In the genomic region with DNA sequence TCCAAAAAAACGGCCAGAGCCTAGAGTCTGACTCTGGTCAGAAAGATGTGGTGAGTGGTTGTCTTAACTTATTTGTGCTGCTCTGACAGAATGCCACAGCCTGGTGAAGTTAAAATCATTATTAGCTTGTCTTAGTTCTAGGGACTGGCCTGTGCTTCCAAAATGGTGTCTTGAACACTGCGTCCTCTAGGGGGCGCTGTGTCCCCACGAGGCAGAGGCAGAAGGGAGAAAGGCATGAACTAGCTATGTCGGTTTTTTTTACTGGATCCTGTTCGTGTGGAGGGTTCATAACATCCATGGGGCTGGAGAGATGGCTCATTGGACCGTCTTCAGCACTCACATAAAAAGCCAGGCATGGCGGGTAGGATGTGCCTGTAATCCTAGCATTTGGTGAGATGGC, we compare ENCODE assay signal across 8 mouse cellular contexts. TPM values are rescaled to one million over a fixed set of nuclear protein-coding genes. Genes with fewer than 3 reads are reported as not detected.
DNase-seq lines count a peak whose midpoint lies in the region; ATAC-seq and TF ChIP-seq lines count a peak whose summit lies in the region.
"Had no signal": no experiment of that assay in that cellular context is flagged by ENCODE, and none has a peak within 500 bp of the region (broad histone marks: within the 10 kb centered on the region; RNA-seq: fewer than 3 reads in every experiment).

No protein-coding gene starts in this region.

- WGBS in liver, embryonic 14.5 days (ENCODE audit: insufficient replicate concordance), result 17% methylated on average over 8 of the region's 8 CpGs

- TF ChIP-seq RAD21 in MEL (IDR thresholded peaks at IDR 0.05; ENCODE audit: low read depth, low read length), result peak; percentile 95

- DNase-seq in layer of hippocampus, adult 11-12 months (ENCODE audit: low spot score), result peak; percentile 49
- no peak for DNase-seq in layer of hippocampus, adult 9-11 months
- DNase-seq in MEL (ENCODE audit: low read depth, low spot score), result peak; percentile 92
- DNase-seq in brain, adult 2 months (ENCODE audit: low read depth, low spot score), result peak; percentile 49
- DNase-seq in heart, postnatal 36 days, result peak; percentile 18 to 53
- peak; percentile 52 to 61 (median 59) for DNase-seq in liver, embryonic 14.5 days (ENCODE audit: low read depth in 3 of 3, low spot score in 3 of 3)
- DNase-seq in spleen, adult 12 weeks (ENCODE audit: low spot score), result peak; percentile 53

- H3K9me3 ChIP-seq in MEL (replicated peaks; ENCODE audit: insufficient read depth, low read length), result no peaks in the 10 kb centered on the region
- H3K9me3 ChIP-seq in liver, embryonic 14.5 days (ENCODE audit: control insufficient read depth, low read length), result no peaks in the 10 kb centered on the region

- no peak for TF ChIP-seq EP300 in MEL (IDR thresholded peaks at IDR 0.05; ENCODE audit: low read depth in 1 of 2, low read length in 2 of 2)
- no peak for TF ChIP-seq EP300 in liver, embryonic 14.5 days (IDR thresholded peaks at IDR 0.05; ENCODE audit: low read depth)

- intact Hi-C loops in heart, postnatal 36 days (cut with DNase I), result no loop called here

- H3K27ac ChIP-seq in MEL (ENCODE audit: control insufficient read depth, low read depth, low read length), result no peak overlapping the region
- H3K27ac ChIP-seq in liver, embryonic 14.5 days, result no peak overlapping the region

- H3K27me3 ChIP-seq in MEL (ENCODE audit: control insufficient read depth in 1 of 2, insufficient read depth in 2 of 2, low read length in 2 of 2), result no peaks in the 10 kb centered on the region
- H3K27me3 ChIP-seq in liver, embryonic 14.5 days (ENCODE audit: control insufficient read depth, insufficient read depth, low read length), result no peaks in the 10 kb centered on the region

- peak; percentile 96 to 98 (median 98) for TF ChIP-seq CTCF in MEL (IDR thresholded peaks at IDR 0.05 in 2 of 3, conservative IDR thresholded peaks at IDR 0.05 in 1 of 3; ENCODE audit: control insufficient read depth in 1 of 3, insufficient read depth in 1 of 3, low read depth in 2 of 3, low read length in 3 of 3, poor library complexity in 1 of 3, severe bottlenecking in 1 of 3)
- TF ChIP-seq CTCF in liver, embryonic 14.5 days (IDR thresholded peaks at IDR 0.05; ENCODE audit: low read depth), result peak; percentile 98

- H3K4me3 ChIP-seq in MEL (ENCODE audit: control insufficient read depth in 1 of 2, insufficient read depth in 1 of 2, low read depth in 2 of 2, low read length in 2 of 2), result peak overlapping the region; percentile 54 to 58
- no peak overlapping the region for H3K4me3 ChIP-seq in liver, embryonic 14.5 days (ENCODE audit: insufficient read depth in 1 of 2, low read depth in 2 of 2, low read length in 2 of 2)

- TF ChIP-seq POLR2A in MEL (IDR thresholded peaks at IDR 0.05; ENCODE audit: control insufficient read depth in 1 of 2, insufficient read depth in 1 of 2, low read depth in 1 of 2, low read length in 2 of 2, poor library complexity in 1 of 2), result no peak

- no peaks in the 10 kb centered on the region for H3K36me3 ChIP-seq in MEL (ENCODE audit: control insufficient read depth in 1 of 2, insufficient read depth in 2 of 2, low read length in 2 of 2)
- no peaks in the 10 kb centered on the region for H3K36me3 ChIP-seq in liver, embryonic 14.5 days (replicated peaks; ENCODE audit: control insufficient read depth, insufficient read depth, low read depth)

- no peak overlapping the region for H3K4me2 ChIP-seq in liver, embryonic 14.5 days (ENCODE audit: low read depth)

- H3K9ac ChIP-seq in MEL (ENCODE audit: control insufficient read depth, low read depth, low read length, poor library complexity, severe bottlenecking), result peak overlapping the region; percentile 43; the same call in 1 of the 2 replicates
- H3K9ac ChIP-seq in liver, embryonic 14.5 days (replicated peaks), result no peak overlapping the region

- no peak for ATAC-seq in liver, embryonic 14.5 days (ENCODE audit: insufficient read depth)

- H3K79me2 ChIP-seq in MEL (ENCODE audit: control insufficient read depth, insufficient read depth, low read length, poor library complexity), result no peaks in the 10 kb centered on the region

- H3K4me1 ChIP-seq in MEL (ENCODE audit: control insufficient read depth in 1 of 2, insufficient read depth in 2 of 2, low read length in 2 of 2), result peaks cover 0 to 3% of the 10 kb centered on the region in 2 experiments; a peak in 1 of 4 replicates
- no peaks in the 10 kb centered on the region; a peak in 3 of 4 replicates for H3K4me1 ChIP-seq in liver, embryonic 14.5 days (replicated peaks; ENCODE audit: control insufficient read depth in 2 of 2, insufficient read depth in 2 of 2, low read length in 1 of 2)

TF ChIP-seq in MEL, 35 proteins besides CTCF, POLR2A, EP300 and RAD21:
- TF ChIP-seq ELF1 (IDR thresholded peaks at IDR 0.05; ENCODE audit: low read depth, low read length) (0 out of 2 replicates have a peak, but pooled peaks have one; percentile 22), TCF12 (IDR thresholded peaks at IDR 0.05; ENCODE audit: low read depth, low read length) (0 out of 2 replicates have a peak, but pooled peaks have one; percentile 10), TBP (IDR thresholded peaks at IDR 0.05; ENCODE audit: low read depth, low read length) (peak; percentile 59; the same call in 1 of the 2 replicates), SIN3A (IDR thresholded peaks at IDR 0.05; ENCODE audit: low read length) (peak; percentile 68; the same call in 1 of the 2 replicates), CHD1 (IDR thresholded peaks at IDR 0.05; ENCODE audit: low read depth, low read length) (no peak), MXI1 (IDR thresholded peaks at IDR 0.05; ENCODE audit: low read depth, low read length) (peak; percentile 68), MAX (IDR thresholded peaks at IDR 0.05; ENCODE audit: low read length) (peak; percentile 77), MYC (IDR thresholded peaks at IDR 0.05; ENCODE audit: low read depth, low read length) (peak; percentile 92), ZMIZ1 (IDR thresholded peaks at IDR 0.05; ENCODE audit: low read depth, low read length) (no peak), ETS1 (IDR thresholded peaks at IDR 0.05; ENCODE audit: low read depth, low read length) (no peak), MEF2A (IDR thresholded peaks at IDR 0.05; ENCODE audit: extremely low read depth, insufficient replicate concordance, low read depth, low read length, poor library complexity, severe bottlenecking) (no peak), BHLHE40 (IDR thresholded peaks at IDR 0.05; ENCODE audit: borderline replicate concordance, low read depth, low read length) (0 out of 2 replicates have a peak, but pooled peaks have one; percentile 22), MAFK (IDR thresholded peaks at IDR 0.05; ENCODE audit: borderline replicate concordance, low read depth, low read length) (no peak), ZNF384 (IDR thresholded peaks at IDR 0.05; ENCODE audit: low read depth, low read length) (peak; percentile 94), SMC3 (IDR thresholded peaks at IDR 0.05; ENCODE audit: low read depth, low read length) (peak; percentile 79), MAZ (IDR thresholded peaks at IDR 0.05; ENCODE audit: low read depth, low read length) (no peak; the same call in 1 of the 2 replicates), ZC3H11A (IDR thresholded peaks at IDR 0.05; ENCODE audit: low read depth, low read length) (peak; percentile 79)
TF ChIP-seq in MEL: peak in this region for 11.

RNA-seq across cellular contexts. Expression of a gene that starts 3.0 kb away (rescaled TPM):
- total RNA-seq in MEL (2012; rRNA removed), result 0.46 and 0.54 TPM in 2 replicates
- not detected for polyA plus RNA-seq in MEL (2012; ENCODE audit: insufficient read depth in 1 of 2, insufficient read length in 2 of 2, low read depth in 1 of 2, low replicate concordance in 2 of 2, missing spikeins in 1 of 2)
- not detected for total RNA-seq in heart, postnatal 36 days (2021)
- 0.02 TPM in 1 of 2 replicates, not detected in the other for polyA plus RNA-seq in liver, embryonic 14.5 days (2012; rRNA removed)
- not detected in 2 replicates for polyA plus RNA-seq in liver, embryonic 14.5 days (2014; fragmentation: Nextera tagmentation; extraction: Ambion mirVana)
- total RNA-seq: heart, adult 18-20 months had no signal

RNA-seq across cellular contexts. Expression of a gene that starts 53.0 kb away (rescaled TPM):
- total RNA-seq in MEL (2012; rRNA removed), result 60.6 and 67.5 TPM in 2 replicates
- polyA plus RNA-seq in MEL (2012; ENCODE audit: insufficient read depth in 1 of 2, insufficient read length in 2 of 2, low read depth in 1 of 2, low replicate concordance in 2 of 2, missing spikeins in 1 of 2), result 10 to 100 TPM in 1 of 2 experiments, not detected in 1; 89.2 TPM
- under 1 TPM; 0.61 to 0.79 TPM for total RNA-seq in heart, postnatal 36 days (2021)
- 15.1 and 34.4 TPM in 2 replicates for polyA plus RNA-seq in liver, embryonic 14.5 days (2012; rRNA removed)
- polyA plus RNA-seq in liver, embryonic 14.5 days (2014; fragmentation: Nextera tagmentation; extraction: Ambion mirVana), result 11.8 and 14.6 TPM in 2 replicates

RNA-seq across cellular contexts. Expression of a gene that starts 53.3 kb away (rescaled TPM):
- 1,761 and 1,775 TPM in 2 replicates for total RNA-seq in MEL (2012; rRNA removed)
- 1,000 to 10,000 TPM in 1 of 2 experiments, 100 to 1,000 TPM in 1; 124 to 3,157 TPM for polyA plus RNA-seq in MEL (2012; ENCODE audit: insufficient read depth in 1 of 2, insufficient read length in 2 of 2, low read depth in 1 of 2, low replicate concordance in 2 of 2, missing spikeins in 1 of 2)
- 100 to 1,000 TPM; 454 to 482 TPM for total RNA-seq in heart, postnatal 36 days (2021)
- 583 and 863 TPM in 2 replicates for polyA plus RNA-seq in liver, embryonic 14.5 days (2012; rRNA removed)
- polyA plus RNA-seq in liver, embryonic 14.5 days (2014; fragmentation: Nextera tagmentation; extraction: Ambion mirVana), result 840 and 926 TPM in 2 replicates

RNA-seq across cellular contexts. Expression of a gene that starts 59.2 kb away (rescaled TPM):
- total RNA-seq in MEL (2012; rRNA removed), result 9.4 and 10.6 TPM in 2 replicates
- 1 to 10 TPM in 1 of 2 experiments, not detected in 1; 8.6 TPM for polyA plus RNA-seq in MEL (2012; ENCODE audit: insufficient read depth in 1 of 2, insufficient read length in 2 of 2, low read depth in 1 of 2, low replicate concordance in 2 of 2, missing spikeins in 1 of 2)
- 10 to 100 TPM; 21.8 to 22.6 TPM for total RNA-seq in heart, postnatal 36 days (2021)
- 4.2 and 11.5 TPM in 2 replicates for polyA plus RNA-seq in liver, embryonic 14.5 days (2012; rRNA removed)
- 7.5 and 8.3 TPM in 2 replicates for polyA plus RNA-seq in liver, embryonic 14.5 days (2014; fragmentation: Nextera tagmentation; extraction: Ambion mirVana)

Comparison
In these comparisons a context has a peak if more than half of its experiments do, and no peak if none do; other contexts are left out.
1. H3K4me3 ChIP-seq: peak in MEL (2 of 2); none in liver, embryonic 14.5 days (0 of 2).
2. RNA of a gene that starts 53.0 kb away (total RNA-seq): 60.6 to 67.5 TPM in MEL; 0.61 to 0.79 TPM in heart, postnatal 36 days; every median in the first group is over 10 times any median in the second.